Mouse (Mus musculus): ENCODE results near the gene Gm13275.
"Not testable (repeated sequence)": the region's sequence is repeated elsewhere in the genome, so short reads cannot be mapped to it uniquely, and the experiment has no call there.

Gene Gm13275

DNA sequence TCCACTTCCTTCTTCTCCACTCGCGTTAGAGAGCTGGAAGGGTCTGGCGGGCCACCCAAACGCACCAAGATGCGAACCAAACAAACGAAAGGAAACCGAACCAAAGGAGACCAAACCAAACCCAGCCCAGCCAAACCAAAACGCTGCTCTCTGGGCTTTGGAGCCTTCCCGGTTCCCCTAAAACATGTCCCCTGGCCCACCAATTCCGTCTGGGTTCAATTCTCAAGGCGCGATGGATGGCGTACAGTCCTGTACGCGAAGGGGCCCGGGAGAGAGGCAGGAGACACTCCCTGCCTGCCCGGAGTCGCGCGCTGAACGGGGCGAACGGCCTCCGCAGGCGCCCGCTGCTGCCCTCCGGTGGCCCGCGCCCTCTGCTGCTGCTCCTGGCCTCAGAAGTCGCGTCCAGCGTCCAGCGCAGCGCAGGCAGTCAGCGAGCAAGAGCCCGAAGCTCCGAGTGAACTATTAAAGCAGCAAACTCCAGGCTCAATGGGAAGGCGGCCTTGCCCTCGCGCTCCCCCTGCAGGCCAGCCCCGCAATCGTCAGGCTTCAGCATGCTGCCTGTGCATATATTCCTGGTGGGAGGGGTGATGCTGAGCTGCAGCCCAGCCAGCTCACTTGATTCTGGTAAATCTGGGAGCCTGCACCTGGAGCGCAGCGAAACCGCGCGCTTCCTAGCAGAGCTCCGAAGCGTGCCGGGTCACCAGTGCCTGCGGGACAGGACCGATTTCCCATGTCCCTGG, at the start of gene Gm13275:
Gene Gm13275, plus strand, starts transcription at position 552 of the 740 bp plus-strand sequence.
- DNase-seq (ENCODE audit: low spot score): peak; percentile 71

GRCm38 (mm10) chr4:88749926-88750325, 44.4 kb upstream of the Gm13275 start:
- DNase-seq (ENCODE audit: low spot score): no peak

DNA sequence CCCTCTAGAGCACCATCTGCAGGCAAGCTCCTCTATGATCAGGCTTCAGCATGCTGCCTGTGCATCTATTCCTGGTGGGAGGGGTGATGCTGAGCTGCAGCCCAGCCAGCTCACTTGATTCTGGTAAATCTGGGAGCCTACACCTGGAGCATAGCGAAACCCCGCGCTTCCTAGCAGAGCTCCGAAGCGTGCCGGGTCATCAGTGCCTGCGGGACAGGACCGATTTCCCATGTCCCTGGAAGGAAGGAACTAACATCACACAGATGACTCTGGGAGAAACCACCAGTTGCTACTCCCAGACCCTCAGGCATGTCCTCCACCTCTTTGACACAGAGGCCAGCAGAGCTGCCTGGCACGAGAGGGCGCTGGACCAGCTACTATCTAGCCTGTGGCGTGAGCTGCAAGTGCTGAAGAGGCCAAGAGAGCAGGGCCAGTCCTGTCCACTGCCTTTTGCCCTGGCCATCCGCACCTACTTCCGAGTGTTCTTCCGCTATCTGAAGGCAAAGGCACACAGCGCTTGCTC, 39.4 kb upstream of the Gm13275 start, which contains the start of gene Gm13271:
Gene Gm13271, plus strand, starts transcription at position 51 of the 523 bp plus-strand sequence.
- peak; percentile 67 for DNase-seq (ENCODE audit: low spot score)

GRCm38 (mm10) chr4:88756581-88757513, 37.4 kb upstream of the Gm13275 start:
- DNase-seq (ENCODE audit: low spot score): not testable (repeated sequence)

- peak; percentile 88 for DNase-seq (ENCODE audit: low spot score)
These were observed 36.7 kb upstream of the Gm13275 start for GRCm38 (mm10) chr4:88757628-88758031.

- DNase-seq (ENCODE audit: low spot score): not testable (repeated sequence)
These were observed 35.5 kb upstream of the Gm13275 start for GRCm38 (mm10) chr4:88758751-88759150.

GRCm38 (mm10) chr4:88759610-88760268, 34.5 kb upstream of the Gm13275 start, which contains the start of gene Gm13283:
Gm13283 (plus strand) TSS chr4:88760119.
- not testable (repeated sequence) for DNase-seq (ENCODE audit: low spot score)

- peak; percentile 83 for DNase-seq (ENCODE audit: low spot score)
These were observed 33.9 kb upstream of the Gm13275 start for GRCm38 (mm10) chr4:88760431-88760830.

GRCm38 (mm10) chr4:88761776-88762175, 32.5 kb upstream of the Gm13275 start:
- DNase-seq (ENCODE audit: low spot score): peak; percentile 61

DNA sequence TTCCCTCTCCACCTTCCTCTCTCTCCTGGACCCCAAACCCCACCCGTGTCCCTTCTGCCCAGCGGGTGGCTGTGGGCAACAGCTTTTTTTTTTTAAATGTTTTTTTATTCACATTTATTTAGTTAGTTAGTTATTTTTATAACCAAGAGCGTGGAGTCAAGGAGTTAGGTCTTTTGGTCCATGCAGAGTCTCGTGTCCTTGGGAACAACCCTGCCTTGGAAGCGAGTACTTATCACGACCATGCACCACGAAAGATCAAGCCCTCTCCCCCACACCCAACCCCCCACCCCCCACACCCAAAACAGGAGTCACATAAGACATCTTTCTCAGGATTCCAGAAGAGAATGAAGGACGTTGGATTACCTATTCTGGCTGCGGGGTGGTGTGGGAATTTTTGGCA, 31.9 kb upstream of the Gm13275 start:
- DNase-seq (ENCODE audit: low spot score): not testable (repeated sequence)

DNA sequence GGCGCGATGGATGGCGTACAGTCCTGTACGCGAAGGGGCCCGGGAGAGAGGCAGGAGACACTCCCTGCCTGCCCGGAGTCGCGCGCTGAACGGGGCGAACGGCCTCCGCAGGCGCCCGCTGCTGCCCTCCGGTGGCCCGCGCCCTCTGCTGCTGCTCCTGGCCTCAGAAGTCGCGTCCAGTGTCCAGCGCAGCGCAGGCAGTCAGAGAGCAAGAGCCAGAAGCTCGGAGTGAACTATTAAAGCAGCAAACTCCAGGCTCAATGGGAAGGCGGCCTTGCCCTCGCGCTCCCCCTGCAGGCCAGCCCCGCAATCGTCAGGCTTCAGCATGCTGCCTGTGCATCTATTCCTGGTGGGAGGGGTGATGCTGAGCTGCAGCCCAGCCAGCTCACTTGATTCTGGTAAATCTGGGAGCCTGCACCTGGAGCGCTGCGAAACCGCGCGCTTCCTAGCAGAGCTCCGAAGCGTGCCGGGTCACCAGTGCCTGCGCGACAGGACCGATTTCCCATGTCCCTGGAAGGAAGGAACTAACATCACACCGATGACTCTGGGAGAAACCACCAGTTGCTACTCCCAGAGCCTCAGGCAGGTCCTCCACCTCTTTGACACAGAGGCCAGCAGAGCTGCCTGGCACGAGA, 30.8 kb upstream of the Gm13275 start:
- peak; percentile 60 for DNase-seq (ENCODE audit: low spot score)

GRCm38 (mm10) chr4:88773534-88773933, 20.8 kb upstream of the Gm13275 start, which contains the start of gene Gm13290:
Gm13290 (plus strand) TSS chr4:88773834.
- DNase-seq (ENCODE audit: low spot score): not testable (repeated sequence)

DNA sequence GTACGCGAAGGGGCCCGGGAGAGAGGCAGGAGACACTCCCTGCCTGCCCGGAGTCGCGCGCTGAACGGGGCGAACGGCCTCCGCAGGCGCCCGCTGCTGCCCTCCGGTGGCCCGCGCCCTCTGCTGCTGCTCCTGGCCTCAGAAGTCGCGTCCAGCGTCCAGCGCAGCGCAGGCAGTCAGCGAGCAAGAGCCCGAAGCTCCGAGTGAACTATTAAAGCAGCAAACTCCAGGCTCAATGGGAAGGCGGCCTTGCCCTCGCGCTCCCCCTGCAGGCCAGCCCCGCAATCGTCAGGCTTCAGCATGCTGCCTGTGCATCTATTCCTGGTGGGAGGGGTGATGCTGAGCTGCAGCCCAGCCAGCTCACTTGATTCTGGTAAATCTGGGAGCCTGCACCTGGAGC, 17.7 kb upstream of the Gm13275 start, which contains the start of gene Gm13289:
Gene Gm13289, plus strand, starts transcription at position 301 of the 400 bp plus-strand sequence.
- DNase-seq (ENCODE audit: low spot score): not testable (repeated sequence)

DNA sequence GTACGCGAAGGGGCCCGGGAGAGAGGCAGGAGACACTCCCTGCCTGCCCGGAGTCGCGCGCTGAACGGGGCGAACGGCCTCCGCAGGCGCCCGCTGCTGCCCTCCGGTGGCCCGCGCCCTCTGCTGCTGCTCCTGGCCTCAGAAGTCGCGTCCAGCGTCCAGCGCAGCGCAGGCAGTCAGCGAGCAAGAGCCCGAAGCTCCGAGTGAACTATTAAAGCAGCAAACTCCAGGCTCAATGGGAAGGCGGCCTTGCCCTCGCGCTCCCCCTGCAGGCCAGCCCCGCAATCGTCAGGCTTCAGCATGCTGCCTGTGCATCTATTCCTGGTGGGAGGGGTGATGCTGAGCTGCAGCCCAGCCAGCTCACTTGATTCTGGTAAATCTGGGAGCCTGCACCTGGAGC, 14.7 kb upstream of the Gm13275 start, which contains the start of gene Gm13272:
Gene Gm13272, plus strand, starts transcription at position 301 of the 400 bp plus-strand sequence.
- DNase-seq (ENCODE audit: low spot score): not testable (repeated sequence)

DNA sequence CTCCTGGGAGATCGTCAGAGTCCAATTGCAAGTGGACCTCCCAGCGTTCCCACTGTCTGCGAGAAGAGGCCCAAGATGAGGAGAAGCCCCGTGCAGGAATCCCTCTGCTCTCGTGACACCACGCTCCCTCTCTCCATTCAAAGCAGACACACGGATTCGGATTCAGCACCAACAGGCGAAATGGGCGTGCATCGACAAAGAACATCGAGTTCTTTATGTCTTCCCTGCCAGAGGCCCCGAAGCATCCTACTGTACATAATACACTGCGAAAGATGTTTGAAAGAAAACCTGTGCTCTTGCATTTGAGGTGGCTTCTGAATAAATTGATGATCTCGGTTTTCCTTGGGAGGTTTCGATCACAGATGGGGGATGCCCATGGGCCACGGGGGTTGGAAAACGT, 14.0 kb upstream of the Gm13275 start:
- DNase-seq (ENCODE audit: low spot score): not testable (repeated sequence)

- DNase-seq (ENCODE audit: low spot score): not testable (repeated sequence)
These were observed 12.5 kb upstream of the Gm13275 start, which contains the start of gene Ifnz for GRCm38 (mm10) chr4:88781831-88782230. Ifnz (plus strand) TSS chr4:88782131.

GRCm38 (mm10) chr4:88782335-88782734, 12.0 kb upstream of the Gm13275 start:
- DNase-seq (ENCODE audit: low spot score): peak; percentile 31

- DNase-seq (ENCODE audit: low spot score): not testable (repeated sequence)
These were observed 8.9 kb upstream of the Gm13275 start, which contains the start of gene Gm13276 for GRCm38 (mm10) chr4:88785409-88785808. Gm13276 (plus strand) TSS chr4:88785709.

DNA sequence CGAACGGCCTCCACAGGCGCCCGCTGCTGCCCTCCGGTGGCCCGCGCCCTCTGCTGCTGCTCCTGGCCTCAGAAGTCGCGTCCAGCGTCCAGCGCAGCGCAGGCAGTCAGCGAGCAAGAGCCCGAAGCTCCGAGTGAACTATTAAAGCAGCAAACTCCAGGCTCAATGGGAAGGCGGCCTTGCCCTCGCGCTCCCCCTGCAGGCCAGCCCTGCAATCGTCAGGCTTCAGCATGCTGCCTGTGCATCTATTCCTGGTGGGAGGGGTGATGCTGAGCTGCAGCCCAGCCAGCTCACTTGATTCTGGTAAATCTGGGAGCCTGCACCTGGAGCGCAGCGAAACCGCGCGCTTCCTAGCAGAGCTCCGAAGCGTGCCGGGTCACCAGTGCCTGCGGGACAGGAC, 5.9 kb upstream of the Gm13275 start, which contains the start of gene Gm13277:
Gene Gm13277, plus strand, starts transcription at position 231 of the 400 bp plus-strand sequence.
- DNase-seq (ENCODE audit: low spot score): peak; percentile 62

DNA sequence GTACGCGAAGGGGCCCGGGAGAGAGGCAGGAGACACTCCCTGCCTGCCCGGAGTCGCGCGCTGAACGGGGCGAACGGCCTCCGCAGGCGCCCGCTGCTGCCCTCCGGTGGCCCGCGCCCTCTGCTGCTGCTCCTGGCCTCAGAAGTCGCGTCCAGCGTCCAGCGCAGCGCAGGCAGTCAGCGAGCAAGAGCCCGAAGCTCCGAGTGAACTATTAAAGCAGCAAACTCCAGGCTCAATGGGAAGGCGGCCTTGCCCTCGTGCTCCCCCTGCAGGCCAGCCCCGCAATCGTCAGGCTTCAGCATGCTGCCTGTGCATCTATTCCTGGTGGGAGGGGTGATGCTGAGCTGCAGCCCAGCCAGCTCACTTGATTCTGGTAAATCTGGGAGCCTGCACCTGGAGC, 3.0 kb upstream of the Gm13275 start, which contains the start of gene Gm13278:
Gene Gm13278, plus strand, starts transcription at position 301 of the 400 bp plus-strand sequence.
- not testable (repeated sequence) for DNase-seq (ENCODE audit: low spot score)
